Mouse (Mus musculus): ENCODE data around the gene Mob1b.
A peak's percentile ranks its signal among the peaks of the same experiment; 100 is the strongest.

Mob1b gene

GRCm38 (mm10) chr5:88720116-88721002, at the start of gene Mob1b:
Gene Mob1b (plus strand): TSS chr5:88720855.
- DNase-seq (ENCODE audit: low spot score in 2 of 2): peak; percentile 93 to 98

GRCm38 (mm10) chr5:88674703-88675442, 45.8 kb upstream of the Mob1b start:
- DNase-seq (ENCODE audit: low spot score in 2 of 2): no peak

GRCm38 (mm10) chr5:88675443-88676387, 44.9 kb upstream of the Mob1b start, which contains the start of gene Grsf1:
Gene Grsf1 (minus strand): TSS chr5:88676171.
- peak; percentile 84 to 90 for DNase-seq (ENCODE audit: low spot score in 2 of 2)

GRCm38 (mm10) chr5:88678929-88679328, 41.7 kb upstream of the Mob1b start:
- no peak for DNase-seq (ENCODE audit: low spot score in 2 of 2)

GRCm38 (mm10) chr5:88679341-88679740, 41.3 kb upstream of the Mob1b start:
- no peak for DNase-seq (ENCODE audit: low spot score in 2 of 2)

- DNase-seq (ENCODE audit: low spot score in 2 of 2): no peak
Measured at GRCm38 (mm10) chr5:88680567-88680966, 40.1 kb upstream of the Mob1b start.

GRCm38 (mm10) chr5:88683706-88684105, 36.9 kb upstream of the Mob1b start:
- DNase-seq (ENCODE audit: low spot score in 2 of 2): no peak

- no peak for DNase-seq (ENCODE audit: low spot score in 2 of 2)
Measured at GRCm38 (mm10) chr5:88684226-88684625, 36.4 kb upstream of the Mob1b start.

GRCm38 (mm10) chr5:88685306-88685705, 35.3 kb upstream of the Mob1b start:
- no peak for DNase-seq (ENCODE audit: low spot score in 2 of 2)

GRCm38 (mm10) chr5:88685745-88686299, 34.8 kb upstream of the Mob1b start:
- no peak for DNase-seq (ENCODE audit: low spot score in 2 of 2)

- DNase-seq (ENCODE audit: low spot score in 2 of 2): no peak
Measured at GRCm38 (mm10) chr5:88687996-88688406, 32.7 kb upstream of the Mob1b start.

GRCm38 (mm10) chr5:88688583-88689187, 32.0 kb upstream of the Mob1b start:
- no peak for DNase-seq (ENCODE audit: low spot score in 2 of 2)

- no peak for DNase-seq (ENCODE audit: low spot score in 2 of 2)
Measured at GRCm38 (mm10) chr5:88689279-88689938, 31.2 kb upstream of the Mob1b start.

GRCm38 (mm10) chr5:88690681-88691505, 29.8 kb upstream of the Mob1b start:
- DNase-seq (ENCODE audit: low spot score in 2 of 2): no peak

GRCm38 (mm10) chr5:88691506-88692095, 29.1 kb upstream of the Mob1b start:
- no peak for DNase-seq (ENCODE audit: low spot score in 2 of 2)

- DNase-seq (ENCODE audit: low spot score in 2 of 2): no peak
Measured at GRCm38 (mm10) chr5:88692586-88692985, 28.1 kb upstream of the Mob1b start.

GRCm38 (mm10) chr5:88693057-88693456, 27.6 kb upstream of the Mob1b start:
- DNase-seq (ENCODE audit: low spot score in 2 of 2): no peak

GRCm38 (mm10) chr5:88697291-88697690, 23.4 kb upstream of the Mob1b start:
- DNase-seq (ENCODE audit: low spot score in 2 of 2): no peak
